8 mouse cellular contexts compared by ENCODE assay signal in the genomic region with DNA sequence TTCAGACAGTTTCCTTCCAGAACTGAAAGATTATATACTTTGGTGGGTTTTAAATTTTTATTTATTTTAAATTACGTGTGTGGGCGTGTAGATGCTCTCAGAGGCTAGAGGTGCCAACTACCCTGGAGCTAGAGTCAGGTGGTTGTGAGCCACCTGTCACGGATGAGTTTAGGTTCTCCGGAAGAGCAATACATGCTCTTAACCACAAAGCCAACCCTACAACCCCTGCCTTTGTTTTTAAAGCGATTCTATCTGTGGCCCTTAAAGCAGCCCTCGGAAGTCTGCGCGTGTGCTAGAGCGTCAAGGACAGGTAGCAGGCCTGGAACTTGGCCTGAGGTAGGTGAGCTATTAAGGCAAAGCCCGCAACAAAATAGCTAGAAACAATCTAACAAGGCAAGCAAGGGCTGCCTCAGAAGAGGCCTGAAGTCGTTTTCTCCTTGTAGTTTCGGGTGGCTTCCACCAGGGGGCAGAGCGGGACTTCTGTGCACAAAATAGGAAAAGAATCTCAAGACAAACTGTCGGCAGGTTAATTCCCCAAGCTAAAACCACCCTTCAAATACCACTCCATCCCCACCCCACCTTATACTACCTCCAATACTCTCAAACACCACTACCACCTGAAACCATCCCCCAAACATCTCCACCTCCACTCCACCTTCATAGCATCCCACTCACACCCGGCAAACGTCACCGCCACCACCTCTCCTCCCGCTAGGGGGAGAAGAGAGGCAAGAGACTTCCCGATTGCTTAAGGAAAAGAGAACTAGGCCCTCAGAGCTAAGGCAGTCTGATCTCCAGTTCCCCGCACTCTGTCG. TPM values are rescaled to one million over a fixed set of nuclear protein-coding genes. Genes with fewer than 3 reads are reported as not detected.
A peak's percentile ranks its signal among the peaks of the same experiment; 100 is the strongest.
DNase-seq lines count a peak whose midpoint lies in the region; ATAC-seq and TF ChIP-seq lines count a peak whose summit lies in the region.

No protein-coding gene starts in this region.

- no peak overlapping the region for H3K4me3 ChIP-seq in E14TG2a.4 (replicated peaks; ENCODE audit: low read length)
- no peak overlapping the region for H3K4me3 ChIP-seq in forebrain, embryonic 14.5 days (ENCODE audit: low read depth, low read length)
- H3K4me3 ChIP-seq in neural tube, embryonic 15.5 days (replicated peaks): no peak overlapping the region

- no peak overlapping the region for H3K27ac ChIP-seq in forebrain, embryonic 14.5 days (ENCODE audit: low read depth, low read length)
- no peak overlapping the region for H3K27ac ChIP-seq in neural tube, embryonic 15.5 days (replicated peaks)

- peaks cover 9% of the 10 kb centered on the region; the same call in 1 of the 2 replicates for H3K4me1 ChIP-seq in E14TG2a.4 (replicated peaks; ENCODE audit: low read depth, low read length)
- H3K4me1 ChIP-seq in forebrain, embryonic 14.5 days (ENCODE audit: control insufficient read depth, insufficient read depth, low read length): no peaks in the 10 kb centered on the region
- H3K4me1 ChIP-seq in neural tube, embryonic 15.5 days: no peaks in the 10 kb centered on the region

- H3K9ac ChIP-seq in forebrain, embryonic 14.5 days (ENCODE audit: low read length): no peak overlapping the region
- no peak overlapping the region for H3K9ac ChIP-seq in neural tube, embryonic 15.5 days (replicated peaks)

- H3K9me3 ChIP-seq in E14TG2a.4 (ENCODE audit: low read length): no peaks in the 10 kb centered on the region
- no peaks in the 10 kb centered on the region for H3K9me3 ChIP-seq in forebrain, embryonic 14.5 days (replicated peaks; ENCODE audit: control insufficient read depth, low read length)
- no peaks in the 10 kb centered on the region for H3K9me3 ChIP-seq in neural tube, embryonic 15.5 days (replicated peaks)

- ATAC-seq in forebrain, embryonic 14.5 days: peak; percentile 65
- ATAC-seq in neural tube, embryonic 15.5 days (ENCODE audit: low FRiP score): peak; percentile 47; the same call in 1 of the 2 replicates

- intact Hi-C loops in heart, postnatal 14 days (cut with DNase I): loop anchor here (1.0 to 5.0 kb wide), 2 partner anchors 208 to 681 kb away; no protein-coding TSS in a partner anchor

- no peaks in the 10 kb centered on the region for H3K36me3 ChIP-seq in E14TG2a.4 (ENCODE audit: insufficient read depth, low read length)
- no peaks in the 10 kb centered on the region for H3K36me3 ChIP-seq in forebrain, embryonic 14.5 days (ENCODE audit: control insufficient read depth, insufficient read depth, low read length)
- no peaks in the 10 kb centered on the region for H3K36me3 ChIP-seq in neural tube, embryonic 15.5 days

- H3K27me3 ChIP-seq in E14TG2a.4 (ENCODE audit: insufficient read depth, low read length): no peaks in the 10 kb centered on the region
- H3K27me3 ChIP-seq in forebrain, embryonic 14.5 days (replicated peaks; ENCODE audit: control insufficient read depth, insufficient read depth, low read length): no peaks in the 10 kb centered on the region
- H3K27me3 ChIP-seq in neural tube, embryonic 15.5 days (replicated peaks): no peaks in the 10 kb centered on the region

- TF ChIP-seq CTCF in E14TG2a.4 (conservative IDR thresholded peaks at IDR 0.05; ENCODE audit: low read length): peak; percentile 74

- WGBS in forebrain, embryonic 14.5 days: 27% methylated on average over 21 of the region's 21 CpGs
- WGBS in large intestine, adult 2 months: 28% methylated on average over 21 of the region's 21 CpGs
- 30% methylated on average over 21 of the region's 21 CpGs for WGBS in neural tube, embryonic 15.5 days

- H3K4me2 ChIP-seq in forebrain, embryonic 14.5 days (ENCODE audit: low read length): peak overlapping the region; percentile 34; the same call in 1 of the 2 replicates
- H3K4me2 ChIP-seq in neural tube, embryonic 15.5 days: peak overlapping the region; percentile 38

- peak; percentile 49 for DNase-seq in c-Kit-positive CD71-positive TER-119-positive erythroid progenitor cells, embryonic 14.5 days (ENCODE audit: low spot score)
- DNase-seq in forebrain, embryonic 14.5 days (ENCODE audit: low spot score): peak; percentile 85
- peak; percentile 62 to 73 for DNase-seq in heart, postnatal 14 days
- peak; percentile 42 for DNase-seq in large intestine, adult 2 months (ENCODE audit: low read depth, low spot score)
- DNase-seq in lung, adult 18-20 months: peak; percentile 66 to 70
- DNase-seq in testis, postnatal 10 days (ENCODE audit: low spot score): peak; percentile 87

RNA-seq across cellular contexts. Expression of gene Chp2, which starts 32.1 kb away (rescaled TPM):
- 0.66 and 0.79 TPM in 2 replicates for polyA plus RNA-seq in forebrain, embryonic 14.5 days (2014; fragmentation: Nextera tagmentation; extraction: Ambion mirVana)
- total RNA-seq in heart, postnatal 14 days (2021): 1 to 10 TPM; 2.0 to 3.3 TPM
- 119 and 275 TPM in 2 replicates for polyA plus RNA-seq in large intestine, adult 2 months (2012; rRNA removed)
- polyA plus RNA-seq in neural tube, embryonic 15.5 days (2015; fragmentation: Nextera tagmentation; extraction: Ambion mirVana): 0.64 and 1.5 TPM in 2 replicates

RNA-seq across cellular contexts. Expression of gene Prkcb, which starts 37.1 kb away (rescaled TPM):
- polyA plus RNA-seq in forebrain, embryonic 14.5 days (2014; fragmentation: Nextera tagmentation; extraction: Ambion mirVana): 29.4 and 39.3 TPM in 2 replicates
- 1 to 10 TPM; 4.0 to 9.8 TPM for total RNA-seq in heart, postnatal 14 days (2021)
- 10.9 and 11.0 TPM in 2 replicates for polyA plus RNA-seq in large intestine, adult 2 months (2012; rRNA removed)
- 134 and 150 TPM in 2 replicates for polyA plus RNA-seq in neural tube, embryonic 15.5 days (2015; fragmentation: Nextera tagmentation; extraction: Ambion mirVana)

Comparison
In these comparisons a context has a peak if more than half of its experiments do, and no peak if none do; other contexts are left out.
1. RNA of gene Chp2, which starts 32.1 kb away (polyA plus RNA-seq): 119 to 275 TPM in large intestine, adult 2 months; 0.64 to 1.5 TPM in neural tube, embryonic 15.5 days and 0.66 to 0.79 TPM in forebrain, embryonic 14.5 days; every median in the first group is over 10 times any median in the second.
2. Peak in every context shown above with its lines, with median percentiles within 50 percentile points of each other: DNase-seq.